Mouse (Mus musculus): ENCODE results near the gene Bicral. TPM values are rescaled to one million over a fixed set of nuclear protein-coding genes. Genes with fewer than 3 reads are reported as not detected.
A peak's percentile ranks its signal among the peaks of the same experiment; 100 is the strongest.
"Not testable (repeated sequence)": the region's sequence is repeated elsewhere in the genome, so short reads cannot be mapped to it uniquely, and the experiment has no call there.

Gene Bicral
- total RNA-seq, 2 experiments from 2014 or later, result 36.5 to 36.6 TPM

DNA sequence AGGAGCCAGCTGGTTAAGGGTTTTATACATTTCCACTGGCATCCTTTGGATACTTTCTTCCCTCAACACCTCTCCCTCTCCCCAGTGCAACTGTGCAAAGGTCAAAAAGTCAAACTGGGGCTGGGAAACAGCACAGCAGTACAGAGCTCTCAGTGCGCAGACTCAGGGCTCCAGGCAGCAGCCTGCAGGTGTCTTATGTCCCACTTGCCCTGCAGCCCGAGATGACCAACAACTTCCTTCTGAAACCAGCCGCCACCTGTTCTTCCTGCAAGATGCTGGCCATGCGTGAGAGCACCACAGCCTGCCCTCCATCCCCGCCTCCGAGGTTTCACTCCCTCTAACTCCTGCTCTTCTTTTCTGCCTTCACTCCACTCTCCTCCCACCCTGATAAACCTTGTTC is 5.6 kb downstream of the Bicral start:
- DNase-seq (ENCODE audit: extremely low spot score in 1 of 2, low spot score in 2 of 2), result peak in 1 of 2 experiments; percentile 32

DNA sequence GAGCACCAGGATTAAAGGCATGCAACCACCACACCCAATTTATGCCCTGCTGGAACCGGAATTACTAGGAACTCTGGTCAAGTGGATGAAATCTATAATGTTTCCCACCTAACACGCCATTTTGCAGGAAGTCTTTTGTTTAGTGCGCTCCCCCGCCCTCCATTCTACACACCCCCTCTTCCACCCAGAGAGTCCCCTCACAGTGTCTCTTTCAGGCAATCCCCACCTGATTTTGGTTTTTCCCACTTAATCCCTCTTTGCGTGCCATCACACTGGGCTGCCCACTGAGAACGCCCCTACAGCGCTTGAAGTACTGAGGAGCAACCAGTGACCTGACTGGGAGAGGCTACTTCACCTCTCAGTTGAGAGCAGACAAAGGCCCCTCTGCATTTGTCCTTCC is 11.1 kb downstream of the Bicral start:
- intact Hi-C loops (cut with DNase I), result no loop called here
- no peak for DNase-seq (ENCODE audit: extremely low spot score in 1 of 2, low spot score in 2 of 2)

More for the DNA sequence above, 5.6 kb downstream of the Bicral start:
- intact Hi-C loops (cut with DNase I), result no loop called here

DNA sequence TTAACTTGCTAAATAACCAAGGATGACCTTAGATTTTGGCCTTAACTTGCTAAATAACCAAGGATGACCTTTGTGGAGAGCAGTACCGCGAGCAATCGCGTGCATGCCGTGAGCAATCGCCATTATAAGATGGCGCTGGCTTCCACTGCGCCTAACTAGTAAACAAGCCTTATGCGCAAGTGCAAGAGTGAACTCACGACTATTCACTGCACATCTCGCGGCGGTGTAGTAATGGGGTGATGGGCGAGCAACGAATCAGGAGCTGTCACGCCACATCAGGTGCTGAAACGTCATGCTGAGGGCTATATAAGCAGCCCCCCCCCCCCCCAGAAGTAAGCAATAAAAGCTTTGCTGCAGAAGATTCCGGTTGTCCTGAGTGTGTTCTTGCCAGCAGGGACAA is 11.7 kb downstream of the Bicral start:
- DNase-seq (ENCODE audit: extremely low spot score in 1 of 2, low spot score in 2 of 2), result not testable (repeated sequence)

DNA sequence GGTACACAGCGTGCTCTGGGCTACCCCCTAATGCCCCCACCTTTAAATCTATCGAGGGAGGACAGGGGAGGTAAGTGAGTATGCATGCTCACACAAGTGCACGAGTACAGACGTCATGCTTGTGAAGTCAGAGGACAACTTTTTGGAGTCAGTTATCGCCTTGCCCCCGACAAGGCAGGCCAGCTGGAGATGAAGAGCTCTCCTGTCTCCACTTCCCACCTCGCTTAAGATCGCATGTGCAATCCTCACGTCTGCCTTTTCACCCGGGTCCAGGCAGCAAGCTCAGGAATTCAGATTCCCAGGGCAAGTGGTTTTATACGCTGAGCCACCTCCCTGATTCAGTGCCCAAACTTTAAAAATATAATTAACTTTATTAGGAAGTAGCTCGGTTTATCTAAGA is 13.0 kb downstream of the Bicral start:
- intact Hi-C loops (cut with DNase I), result no loop called here
- no peak for DNase-seq (ENCODE audit: extremely low spot score in 1 of 2, low spot score in 2 of 2)

More for the DNA sequence above, 11.7 kb downstream of the Bicral start:
- intact Hi-C loops (cut with DNase I), result not testable (repeated sequence)

DNA sequence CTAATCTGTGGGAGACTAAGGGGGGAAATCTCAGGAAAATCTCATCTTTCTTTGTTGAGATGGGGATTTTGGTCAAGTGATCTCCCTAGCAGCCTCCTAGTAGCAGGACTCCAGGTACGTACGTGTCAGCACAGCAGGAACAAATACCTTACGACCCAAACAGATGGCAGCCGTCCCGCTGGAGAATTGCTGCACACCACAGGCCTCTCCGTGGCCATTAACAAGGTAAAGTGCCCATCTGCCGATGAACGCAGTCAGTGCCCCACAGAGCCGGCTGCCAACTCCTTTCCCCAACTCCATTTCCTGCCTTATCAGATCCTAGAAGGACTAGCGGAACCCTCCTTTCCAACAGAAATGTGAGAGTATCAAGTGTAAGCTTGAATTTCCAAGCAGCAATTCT is 13.5 kb downstream of the Bicral start:
- intact Hi-C loops (cut with DNase I), result no loop called here
- no peak for DNase-seq (ENCODE audit: extremely low spot score in 1 of 2, low spot score in 2 of 2)

DNA sequence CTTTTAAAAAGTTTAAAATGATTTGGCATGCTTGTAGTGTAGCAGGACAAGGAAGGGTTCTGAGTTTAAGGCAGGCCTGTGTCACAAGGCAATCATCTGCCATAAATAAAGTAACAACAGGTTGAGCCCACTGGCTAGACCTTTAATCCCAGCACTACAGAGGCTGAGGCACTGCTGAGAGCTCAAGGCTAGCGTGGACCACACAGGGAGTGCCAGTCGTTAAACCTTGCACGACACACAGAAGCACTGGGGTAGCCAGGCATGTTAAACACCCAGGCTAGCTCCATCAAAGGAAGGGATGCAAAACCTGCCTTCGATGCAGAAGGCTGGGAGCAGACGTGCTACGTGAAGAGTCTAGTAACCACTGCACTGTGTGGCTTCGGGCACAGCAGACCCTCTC is 14.6 kb downstream of the Bicral start:
- no peak for DNase-seq (ENCODE audit: extremely low spot score in 1 of 2, low spot score in 2 of 2)
- intact Hi-C loops (cut with DNase I), result no loop called here

GRCm38 (mm10) chr17:46843022-46843421 is 15.3 kb downstream of the Bicral start:
- DNase-seq (ENCODE audit: extremely low spot score in 1 of 2, low spot score in 2 of 2), result no peak
- intact Hi-C loops (cut with DNase I), result no loop called here

DNA sequence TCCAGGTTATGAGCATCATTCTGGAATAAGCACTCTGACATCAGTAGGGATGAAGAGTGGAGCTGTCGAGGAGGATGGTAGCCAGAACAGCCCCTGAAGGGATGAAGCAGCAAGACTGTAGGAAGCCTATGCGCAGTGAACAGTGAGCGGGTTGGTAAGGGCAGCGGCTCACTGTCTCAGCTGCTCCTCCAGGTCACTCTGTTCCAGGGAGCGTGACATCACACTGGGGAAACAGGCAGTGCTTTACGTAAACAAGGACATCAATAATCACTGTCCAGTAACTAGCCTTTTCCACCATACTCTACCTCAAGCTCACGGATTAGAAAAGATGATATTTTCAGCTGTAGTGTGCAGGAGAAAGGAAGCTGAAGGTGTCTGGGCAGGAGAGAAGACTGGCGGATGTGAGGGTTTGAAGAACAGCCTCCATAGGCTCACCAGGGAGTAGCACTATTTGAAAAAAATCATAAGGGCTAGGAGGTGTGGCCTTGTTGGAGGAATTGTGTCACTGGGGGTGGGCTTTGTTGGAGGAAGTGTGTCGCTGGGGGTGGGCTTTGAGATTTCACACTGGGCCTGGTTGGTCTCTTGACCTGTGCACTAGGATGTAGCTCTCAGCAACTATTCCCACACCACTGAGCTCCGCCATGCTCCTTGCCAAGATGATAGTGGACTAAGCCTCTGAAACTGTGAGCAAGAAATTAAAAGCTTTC is 17.8 kb downstream of the Bicral start:
- intact Hi-C loops (cut with DNase I), result no loop called here

DNA sequence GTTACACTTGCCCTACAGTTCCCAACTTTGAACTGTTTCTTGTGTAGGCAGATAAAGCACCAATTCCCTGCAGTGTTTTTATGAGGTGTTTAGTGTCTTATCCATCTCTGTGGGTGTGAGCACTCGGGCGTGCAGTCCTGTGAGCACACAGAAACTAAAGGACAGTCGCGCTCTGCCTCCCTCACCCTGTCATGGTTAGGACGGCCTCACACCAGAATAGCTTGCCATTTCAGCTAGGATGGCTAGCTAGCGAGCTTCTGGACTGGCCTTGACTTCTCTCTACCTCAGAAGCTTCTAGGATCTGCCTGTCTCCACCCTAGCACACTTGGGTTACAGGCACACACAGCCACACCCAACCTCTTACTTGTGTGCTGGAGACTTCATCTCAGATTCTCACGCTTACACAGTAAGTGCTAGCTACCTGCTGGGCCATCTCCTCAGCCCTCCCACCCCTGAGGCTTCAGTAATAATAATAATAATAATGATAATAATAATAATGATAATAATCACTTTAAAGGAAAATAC is 19.8 kb downstream of the Bicral start:
- intact Hi-C loops (cut with DNase I), result no loop called here
- no peak for DNase-seq (ENCODE audit: extremely low spot score in 1 of 2, low spot score in 2 of 2)

More for the DNA sequence above, 17.8 kb downstream of the Bicral start:
- DNase-seq (ENCODE audit: extremely low spot score in 1 of 2, low spot score in 2 of 2), result no peak

GRCm38 (mm10) chr17:46837897-46838296 is 20.4 kb downstream of the Bicral start:
- intact Hi-C loops (cut with DNase I), result no loop called here
- no peak for DNase-seq (ENCODE audit: extremely low spot score in 1 of 2, low spot score in 2 of 2)

GRCm38 (mm10) chr17:46835093-46835715 is 23.1 kb downstream of the Bicral start:
- intact Hi-C loops (cut with DNase I), result no loop called here
- DNase-seq (ENCODE audit: extremely low spot score in 1 of 2, low spot score in 2 of 2), result no peak

- intact Hi-C loops (cut with DNase I), result no loop called here
- no peak for DNase-seq (ENCODE audit: extremely low spot score in 1 of 2, low spot score in 2 of 2)
Observed at GRCm38 (mm10) chr17:46832981-46833305, 25.3 kb downstream of the Bicral start.

- intact Hi-C loops (cut with DNase I), result no loop called here
- DNase-seq (ENCODE audit: extremely low spot score in 1 of 2, low spot score in 2 of 2), result no peak
Observed at GRCm38 (mm10) chr17:46832101-46832980, 25.9 kb downstream of the Bicral start.

DNA sequence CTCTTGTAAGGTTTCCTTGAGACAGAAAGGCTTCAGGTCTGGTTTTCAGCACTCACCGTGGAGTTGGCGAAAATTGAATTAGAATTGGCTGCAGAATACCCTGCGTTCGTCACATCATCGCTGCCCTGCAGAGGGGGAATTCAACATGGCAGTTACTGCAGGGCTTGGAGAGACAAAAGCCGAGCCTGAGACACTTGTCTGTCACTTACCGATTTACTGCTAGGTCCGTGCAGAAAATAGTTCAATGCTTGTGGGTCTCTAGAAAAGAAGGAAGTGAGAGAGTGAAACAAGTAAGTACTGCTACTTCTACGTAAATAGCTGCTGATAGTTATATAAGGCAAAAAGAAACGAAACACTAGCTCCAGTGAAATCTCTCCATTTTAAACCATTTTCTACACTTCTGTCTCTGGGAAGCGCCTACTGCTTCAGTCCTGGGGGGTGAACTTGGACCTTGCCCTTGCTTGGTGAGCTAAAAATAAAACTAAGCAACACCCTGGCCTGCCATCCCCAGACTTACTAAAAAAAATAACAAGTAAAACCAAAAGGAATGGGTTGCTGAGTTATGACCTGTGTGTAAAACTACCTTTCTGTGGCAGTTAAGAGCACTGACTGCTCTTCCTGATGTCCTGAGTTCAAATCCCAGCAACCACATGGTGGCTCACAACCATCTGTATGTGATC is 28.3 kb downstream of the Bicral start:
- intact Hi-C loops (cut with DNase I), result no loop called here
- no peak for DNase-seq (ENCODE audit: extremely low spot score in 1 of 2, low spot score in 2 of 2)

- intact Hi-C loops (cut with DNase I), result no loop called here
- DNase-seq (ENCODE audit: extremely low spot score in 1 of 2, low spot score in 2 of 2), result no peak
Observed at GRCm38 (mm10) chr17:46828935-46829334, 29.3 kb downstream of the Bicral start.

GRCm38 (mm10) chr17:46823091-46823490 is 35.2 kb downstream of the Bicral start:
- DNase-seq (ENCODE audit: extremely low spot score in 1 of 2, low spot score in 2 of 2), result no peak
- intact Hi-C loops (cut with DNase I), result no loop called here

DNA sequence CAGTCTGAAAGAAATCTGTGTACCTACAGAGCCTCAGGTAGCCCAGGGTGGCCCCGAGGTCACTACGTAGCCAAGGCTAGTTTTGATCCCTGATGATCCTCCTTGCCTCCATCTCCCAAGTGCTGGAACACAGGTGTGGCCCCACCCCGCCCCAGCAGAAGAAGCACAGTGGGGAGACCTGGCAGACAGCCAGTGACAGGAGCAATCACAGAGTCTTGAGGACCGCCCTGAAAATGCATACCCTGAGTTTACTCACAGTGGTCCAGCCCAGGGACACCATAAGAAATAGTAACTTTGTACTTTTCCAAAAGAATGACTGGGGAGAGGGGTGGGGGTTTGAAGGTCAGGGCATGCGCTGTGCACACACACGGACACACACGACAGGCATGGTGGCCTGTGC is 37.7 kb downstream of the Bicral start:
- no peak for DNase-seq (ENCODE audit: extremely low spot score in 1 of 2, low spot score in 2 of 2)
- intact Hi-C loops (cut with DNase I), result no loop called here

DNA sequence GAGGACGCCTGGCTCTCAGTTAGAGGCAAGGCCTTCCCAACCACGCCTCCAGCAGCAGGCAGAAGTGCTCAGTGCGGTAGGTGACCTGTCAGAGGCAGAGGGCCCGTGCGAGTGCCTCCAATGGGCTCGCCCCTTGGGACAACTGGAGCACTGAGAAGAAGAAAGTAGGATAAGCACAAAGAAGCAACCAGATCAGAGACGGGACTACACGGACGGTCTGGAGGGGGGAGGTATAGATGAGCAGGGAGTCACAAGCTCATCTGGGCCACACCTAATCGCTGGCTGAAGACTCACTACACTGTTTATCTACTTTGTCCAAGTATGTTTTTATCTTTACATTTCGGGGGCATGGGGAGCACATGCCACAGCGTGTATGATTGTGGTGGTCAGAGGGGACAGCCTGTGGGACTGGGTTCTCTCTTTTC is 40.5 kb downstream of the Bicral start:
- intact Hi-C loops (cut with DNase I), result no loop called here
- DNase-seq (ENCODE audit: extremely low spot score in 1 of 2, low spot score in 2 of 2), result no peak

GRCm38 (mm10) chr17:46816306-46816705 is 42.0 kb downstream of the Bicral start:
- no peak for DNase-seq (ENCODE audit: extremely low spot score in 1 of 2, low spot score in 2 of 2)
- intact Hi-C loops (cut with DNase I), result no loop called here

Measured in left cerebral cortex, postnatal 10 days (tissue).